8 mouse cellular contexts compared by ENCODE assay signal in the genomic region with DNA sequence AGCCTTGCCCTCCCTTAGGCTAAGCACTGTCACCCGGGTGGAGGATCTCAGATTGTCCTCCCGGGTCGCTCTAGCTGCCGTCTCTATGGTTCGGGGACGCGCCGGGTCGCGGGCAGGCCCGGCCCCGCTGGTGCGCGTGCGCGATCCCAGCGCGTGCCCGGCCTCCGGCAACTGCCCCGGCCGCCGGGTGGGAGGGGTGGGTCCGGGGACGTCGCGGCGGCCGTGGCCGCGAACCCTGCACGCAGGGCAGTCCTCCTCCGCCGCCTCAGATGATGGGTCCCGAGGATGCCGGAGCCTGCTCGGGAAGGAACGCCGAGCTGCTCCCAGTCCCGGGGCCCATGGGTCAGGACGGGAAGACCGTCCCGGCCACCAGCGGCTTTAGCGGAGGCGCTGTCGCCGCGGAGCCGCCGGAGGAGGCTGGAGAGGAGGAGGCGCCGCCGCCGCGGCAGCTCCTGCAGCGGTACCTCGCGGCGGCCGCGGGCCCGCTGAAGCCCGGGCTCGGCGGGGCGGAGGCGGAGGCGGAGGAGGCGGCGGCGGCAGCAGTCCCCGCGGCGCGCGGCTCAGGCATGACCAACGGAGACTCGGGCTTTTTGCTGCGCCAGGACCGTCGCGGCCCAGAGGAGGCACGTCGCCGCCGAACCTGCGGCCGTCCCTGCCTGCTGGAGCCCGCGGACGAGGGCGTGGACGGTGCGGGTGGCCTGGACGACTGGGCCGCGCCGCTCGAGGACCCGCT. TPM values are rescaled to one million over a fixed set of nuclear protein-coding genes. Genes with fewer than 3 reads are reported as not detected.
DNase-seq lines count a peak whose midpoint lies in the region; ATAC-seq and TF ChIP-seq lines count a peak whose summit lies in the region.

Gene Tbc1d12, plus strand, starts transcription at position 142 of the 733 bp plus-strand sequence.

- no peak for TF ChIP-seq CTCF in CH12.LX (conservative IDR thresholded peaks at IDR 0.05 in 1 of 2, IDR thresholded peaks at IDR 0.05 in 1 of 2; ENCODE audit: low read depth in 2 of 2, low read length in 2 of 2)
- TF ChIP-seq CTCF in heart, postnatal 0 days (IDR thresholded peaks at IDR 0.05; ENCODE audit: low read depth), result no peak
- TF ChIP-seq CTCF in testis, adult 2 months (IDR thresholded peaks at IDR 0.05; ENCODE audit: control insufficient read depth, insufficient read depth, insufficient replicate concordance, low read depth, low read length), result no peak

- in situ Hi-C loops in CH12.LX (cut with MboI; ENCODE audit: low pct_ligation_motif_present, low pct_unique_long_range_greater_than_20kb, low sequenced_read_pairs), result no loop called here

- H3K9me3 ChIP-seq in CH12.LX (replicated peaks; ENCODE audit: low read length), result no peaks in the 10 kb centered on the region
- no peaks in the 10 kb centered on the region for H3K9me3 ChIP-seq in forebrain, embryonic 11.5 days (ENCODE audit: control insufficient read depth, low read length)
- no peaks in the 10 kb centered on the region for H3K9me3 ChIP-seq in heart, postnatal 0 days (replicated peaks; ENCODE audit: control insufficient read depth, low read length)
- H3K9me3 ChIP-seq in liver, embryonic 16.5 days (replicated peaks; ENCODE audit: control insufficient read depth, low read length), result no peaks in the 10 kb centered on the region
- no peaks in the 10 kb centered on the region for H3K9me3 ChIP-seq in neural tube, embryonic 13.5 days

- H3K9ac ChIP-seq in CH12.LX (ENCODE audit: insufficient read depth, low read depth), result peak within 1 kb of the TSS; percentile 47
- H3K9ac ChIP-seq in forebrain, embryonic 11.5 days (ENCODE audit: low read length), result peak within 1 kb of the TSS; percentile 72
- H3K9ac ChIP-seq in heart, postnatal 0 days (replicated peaks; ENCODE audit: low read depth, low read length), result peak within 1 kb of the TSS; percentile 63
- H3K9ac ChIP-seq in liver, embryonic 16.5 days (ENCODE audit: low read depth, low read length), result peak within 1 kb of the TSS; percentile 93
- H3K9ac ChIP-seq in neural tube, embryonic 13.5 days, result peak within 1 kb of the TSS; percentile 91

- dilution Hi-C loops in CH12.LX (cut with MboI; ENCODE audit: extremely low pct_ligation_motif_present, extremely low pct_unique_long_range_greater_than_20kb, low sequenced_read_pairs), result no loop called here

- peak within 1 kb of the TSS; percentile 60 to 81 (median 78) for H3K4me3 ChIP-seq in CH12.LX (replicated peaks in 1 of 3; ENCODE audit: low read depth in 2 of 3, low read length in 2 of 3, poor library complexity in 1 of 3)
- peak within 1 kb of the TSS; percentile 79 for H3K4me3 ChIP-seq in forebrain, embryonic 11.5 days (ENCODE audit: low read depth, low read length)
- peak within 1 kb of the TSS; percentile 66 for H3K4me3 ChIP-seq in heart, postnatal 0 days (ENCODE audit: low read depth, low read length)
- peak within 1 kb of the TSS; percentile 94 for H3K4me3 ChIP-seq in liver, embryonic 16.5 days (ENCODE audit: low read depth, low read length)
- peak within 1 kb of the TSS; percentile 90 for H3K4me3 ChIP-seq in neural tube, embryonic 13.5 days
- H3K4me3 ChIP-seq in testis, adult 2 months (ENCODE audit: control insufficient read depth, low read depth, low read length), result peak within 1 kb of the TSS; percentile 90

- H3K36me3 ChIP-seq in CH12.LX (replicated peaks in 1 of 2; ENCODE audit: control insufficient read depth in 1 of 2, insufficient read depth in 1 of 2, low read length in 1 of 2), result no peaks in the 10 kb centered on the region
- H3K36me3 ChIP-seq in forebrain, embryonic 11.5 days (ENCODE audit: control insufficient read depth, insufficient read depth, low read length), result no peaks in the 10 kb centered on the region
- no peaks in the 10 kb centered on the region for H3K36me3 ChIP-seq in heart, postnatal 0 days (replicated peaks; ENCODE audit: control insufficient read depth, insufficient read depth, low read length)
- H3K36me3 ChIP-seq in liver, embryonic 16.5 days (ENCODE audit: control insufficient read depth, insufficient read depth), result no peaks in the 10 kb centered on the region
- H3K36me3 ChIP-seq in neural tube, embryonic 13.5 days, result no peaks in the 10 kb centered on the region
- H3K36me3 ChIP-seq in testis, adult 2 months (ENCODE audit: control insufficient read depth, insufficient read depth, low read length), result no peaks in the 10 kb centered on the region

- 0% methylated on average over 85 of the region's 101 CpGs for WGBS in forebrain, embryonic 11.5 days
- WGBS in heart, postnatal 0 days, result under 1% methylated on average over 72 of the region's 101 CpGs
- WGBS in liver, embryonic 16.5 days (ENCODE audit: insufficient replicate concordance), result under 1% methylated on average over 82 of the region's 101 CpGs
- WGBS in neural tube, embryonic 13.5 days, result under 1% methylated on average over 100 of the region's 101 CpGs

- H3K27ac ChIP-seq in CH12.LX (ENCODE audit: insufficient read depth, low read depth), result no peak within 1 kb of the TSS
- peak within 1 kb of the TSS; percentile 76 for H3K27ac ChIP-seq in forebrain, embryonic 11.5 days (ENCODE audit: low read depth, low read length)
- peak within 1 kb of the TSS; percentile 76 for H3K27ac ChIP-seq in heart, postnatal 0 days (ENCODE audit: low read depth)
- peak within 1 kb of the TSS; percentile 94 for H3K27ac ChIP-seq in liver, embryonic 16.5 days (ENCODE audit: low read length)
- H3K27ac ChIP-seq in neural tube, embryonic 13.5 days (replicated peaks), result peak within 1 kb of the TSS; percentile 95
- peak within 1 kb of the TSS; percentile 89 for H3K27ac ChIP-seq in testis, adult 2 months (ENCODE audit: control insufficient read depth, insufficient read depth, low read depth, low read length)

- no peak for TF ChIP-seq EP300 in CH12.LX (IDR thresholded peaks at IDR 0.05; ENCODE audit: low read length)
- TF ChIP-seq EP300 in heart, postnatal 0 days (IDR thresholded peaks at IDR 0.05; ENCODE audit: low read depth), result no peak

- no peaks in the 10 kb centered on the region for H3K79me2 ChIP-seq in CH12.LX (replicated peaks; ENCODE audit: control insufficient read depth, extremely low read depth, insufficient read depth, poor library complexity, severe bottlenecking)

- TF ChIP-seq RAD21 in CH12.LX (IDR thresholded peaks at IDR 0.05; ENCODE audit: low read depth, low read length), result no peak

- ATAC-seq in forebrain, embryonic 11.5 days (replicated peaks; ENCODE audit: low FRiP score), result peak; percentile 94
- ATAC-seq in heart, postnatal 0 days (ENCODE audit: insufficient read depth, low read depth), result peak; percentile 90
- peak; percentile 94 for ATAC-seq in liver, embryonic 16.5 days (ENCODE audit: low read depth)
- peak; percentile 96 for ATAC-seq in neural tube, embryonic 13.5 days (ENCODE audit: low read depth)

- H3K4me2 ChIP-seq in CH12.LX (ENCODE audit: insufficient read depth, low read depth, poor library complexity, severe bottlenecking), result peak within 1 kb of the TSS; percentile 67
- H3K4me2 ChIP-seq in forebrain, embryonic 11.5 days (ENCODE audit: low read depth, low read length, severe bottlenecking), result peak within 1 kb of the TSS; percentile 63
- H3K4me2 ChIP-seq in heart, postnatal 0 days (ENCODE audit: low read depth, low read length), result peak within 1 kb of the TSS; percentile 66
- peak within 1 kb of the TSS; percentile 94 for H3K4me2 ChIP-seq in liver, embryonic 16.5 days (ENCODE audit: low read depth, low read length)
- peak within 1 kb of the TSS; percentile 60 for H3K4me2 ChIP-seq in neural tube, embryonic 13.5 days

- H3K27me3 ChIP-seq in CH12.LX (replicated peaks), result no peaks in the 10 kb centered on the region
- no peaks in the 10 kb centered on the region for H3K27me3 ChIP-seq in forebrain, embryonic 11.5 days (ENCODE audit: control insufficient read depth, insufficient read depth, low read length)
- no peaks in the 10 kb centered on the region for H3K27me3 ChIP-seq in heart, postnatal 0 days (ENCODE audit: control insufficient read depth, insufficient read depth, low read length)
- H3K27me3 ChIP-seq in liver, embryonic 16.5 days (ENCODE audit: control insufficient read depth, insufficient read depth, low read depth, low read length), result no peaks in the 10 kb centered on the region
- no peaks in the 10 kb centered on the region for H3K27me3 ChIP-seq in neural tube, embryonic 13.5 days
- H3K27me3 ChIP-seq in testis, adult 2 months (ENCODE audit: control insufficient read depth, insufficient read depth, low read length), result no peaks in the 10 kb centered on the region

- peak; percentile 79 for DNase-seq in CH12.LX (ENCODE audit: extremely low read depth)
- peak; percentile 88 for DNase-seq in c-Kit-positive CD71-positive TER-119-negative erythroid progenitor cells, embryonic 14.5 days (ENCODE audit: low read depth)
- peak; percentile 94 for DNase-seq in forebrain, embryonic 11.5 days (ENCODE audit: low spot score)
- peak; percentile 82 for DNase-seq in heart, postnatal 0 days (ENCODE audit: low spot score)
- peak; percentile 96 to 97 for DNase-seq in kidney, postnatal 4 days

- H3K4me1 ChIP-seq in CH12.LX (ENCODE audit: control insufficient read depth in 1 of 2, insufficient read depth in 2 of 2), result peaks cover 4 to 9% of the 10 kb centered on the region in 2 experiments; a peak in 3 of 4 replicates
- no peaks in the 10 kb centered on the region for H3K4me1 ChIP-seq in forebrain, embryonic 11.5 days (replicated peaks; ENCODE audit: control insufficient read depth, insufficient read depth, low read length)
- H3K4me1 ChIP-seq in heart, postnatal 0 days (ENCODE audit: control insufficient read depth, insufficient read depth), result peaks cover 7% of the 10 kb centered on the region; the same call in 1 of the 2 replicates
- peaks cover 15% of the 10 kb centered on the region for H3K4me1 ChIP-seq in liver, embryonic 16.5 days (ENCODE audit: control insufficient read depth, low read depth, low read length)
- H3K4me1 ChIP-seq in neural tube, embryonic 13.5 days (replicated peaks), result peaks cover 31% of the 10 kb centered on the region
- H3K4me1 ChIP-seq in testis, adult 2 months (ENCODE audit: control insufficient read depth, insufficient read depth, low read length), result peaks cover 4% of the 10 kb centered on the region; the same call in 1 of the 2 replicates

- peak; percentile 76 for TF ChIP-seq POLR2A in CH12.LX (IDR thresholded peaks at IDR 0.05; ENCODE audit: low read depth, low read length)
- TF ChIP-seq POLR2A in testis, adult 2 months (IDR thresholded peaks at IDR 0.05; ENCODE audit: control insufficient read depth, low read depth, low read length), result peak; percentile 62

TF ChIP-seq in CH12.LX, 34 proteins besides CTCF, POLR2A, EP300 and RAD21 (continues in another document):
- TF ChIP-seq ELF1 (IDR thresholded peaks at IDR 0.05; ENCODE audit: low read depth, low read length), result no peak

RNA-seq across cellular contexts. Expression of gene Tbc1d12, which starts in this region (rescaled TPM):
- total RNA-seq in CH12.LX (2012; rRNA removed) (1.6 and 1.7 TPM in 2 replicates), CH12.LX (2014; rRNA removed) (3.2 and 4.4 TPM in 2 replicates)
- polyA plus RNA-seq in CH12.LX (2012; ENCODE audit: insufficient read length, low read depth), result 1.9 and 2.0 TPM in 2 replicates
- 3.2 and 4.0 TPM in 2 replicates for polyA plus RNA-seq in forebrain, embryonic 11.5 days (2014; fragmentation: Nextera tagmentation; extraction: Ambion mirVana)
- 5.8 and 8.5 TPM in 2 replicates for total RNA-seq in heart, postnatal 0 days (2014; rRNA removed; ENCODE audit: low replicate concordance)
- polyA plus RNA-seq in heart, postnatal 0 days (2015; fragmentation: Nextera tagmentation; extraction: Ambion mirVana), result 1.2 and 1.3 TPM in 2 replicates
- polyA plus RNA-seq in liver, embryonic 16.5 days (2015; fragmentation: Nextera tagmentation; extraction: Ambion mirVana), result 0.90 and 1.1 TPM in 2 replicates
- 5.1 and 5.5 TPM in 2 replicates for polyA plus RNA-seq in neural tube, embryonic 13.5 days (2015; fragmentation: Nextera tagmentation; extraction: Ambion mirVana)
- polyA plus RNA-seq in testis, adult 2 months (2012; rRNA removed), result 4.8 and 5.0 TPM in 2 replicates
